Mouse (Mus musculus): Measurements from ENCODE around the gene Lmod3.

Gene Lmod3

GRCm38 (mm10) chr6:97234911-97235668 is 17.5 kb downstream of the Lmod3 start:
- in situ Hi-C loops (cut with MseI, MboI): no loop called here

- in situ Hi-C loops (cut with MseI, MboI): no loop called here
These were observed 25.3 kb downstream of the Lmod3 start for GRCm38 (mm10) chr6:97227067-97227847.

GRCm38 (mm10) chr6:97226083-97226491 is 26.5 kb downstream of the Lmod3 start:
- in situ Hi-C loops (cut with MseI, MboI): no loop called here

GRCm38 (mm10) chr6:97224505-97224904 is 28.1 kb downstream of the Lmod3 start:
- in situ Hi-C loops (cut with MseI, MboI): no loop called here

GRCm38 (mm10) chr6:97223566-97223965 is 29.0 kb downstream of the Lmod3 start:
- in situ Hi-C loops (cut with MseI, MboI): no loop called here

- in situ Hi-C loops (cut with MseI, MboI): no loop called here
These were observed 29.6 kb downstream of the Lmod3 start for GRCm38 (mm10) chr6:97222931-97223467.

GRCm38 (mm10) chr6:97222321-97222720 is 30.2 kb downstream of the Lmod3 start:
- in situ Hi-C loops (cut with MseI, MboI): no loop called here

- in situ Hi-C loops (cut with MseI, MboI): no loop called here
These were observed 31.1 kb downstream of the Lmod3 start for GRCm38 (mm10) chr6:97221205-97222025.

GRCm38 (mm10) chr6:97220672-97221071 is 31.9 kb downstream of the Lmod3 start:
- in situ Hi-C loops (cut with MseI, MboI): no loop called here

GRCm38 (mm10) chr6:97216154-97216821 is 36.3 kb downstream of the Lmod3 start:
- in situ Hi-C loops (cut with MseI, MboI): no loop called here

- in situ Hi-C loops (cut with MseI, MboI): no loop called here
These were observed 40.6 kb downstream of the Lmod3 start for GRCm38 (mm10) chr6:97211981-97212380.

GRCm38 (mm10) chr6:97210962-97211601 is 41.5 kb downstream of the Lmod3 start:
- in situ Hi-C loops (cut with MseI, MboI): no loop called here

GRCm38 (mm10) chr6:97210191-97210961 is 42.2 kb downstream of the Lmod3 start, which contains the start of gene Arl6ip5:
TSS of gene Arl6ip5 (plus strand) at chr6:97210689.
- in situ Hi-C loops (cut with MseI, MboI): no loop called here

- in situ Hi-C loops (cut with MseI, MboI): no loop called here
These were observed 42.8 kb downstream of the Lmod3 start for GRCm38 (mm10) chr6:97209751-97210150.

GRCm38 (mm10) chr6:97209201-97209600 is 43.4 kb downstream of the Lmod3 start:
- in situ Hi-C loops (cut with MseI, MboI): no loop called here

GRCm38 (mm10) chr6:97208406-97208805 is 44.2 kb downstream of the Lmod3 start:
- in situ Hi-C loops (cut with MseI, MboI): no loop called here

GRCm38 (mm10) chr6:97207085-97207484 is 45.5 kb downstream of the Lmod3 start:
- in situ Hi-C loops (cut with MseI, MboI): no loop called here

GRCm38 (mm10) chr6:97205439-97205885 is 47.1 kb downstream of the Lmod3 start, which contains the start of gene Uba3:
TSS of gene Uba3 (minus strand) at chr6:97205647.
- in situ Hi-C loops (cut with MseI, MboI): no loop called here

GRCm38 (mm10) chr6:97204952-97205351 is 47.6 kb downstream of the Lmod3 start:
- in situ Hi-C loops (cut with MseI, MboI): no loop called here

All from mouse trophoblast stem cell (cell line).